11 mouse cellular contexts compared by ENCODE assay signal in the genomic region with DNA sequence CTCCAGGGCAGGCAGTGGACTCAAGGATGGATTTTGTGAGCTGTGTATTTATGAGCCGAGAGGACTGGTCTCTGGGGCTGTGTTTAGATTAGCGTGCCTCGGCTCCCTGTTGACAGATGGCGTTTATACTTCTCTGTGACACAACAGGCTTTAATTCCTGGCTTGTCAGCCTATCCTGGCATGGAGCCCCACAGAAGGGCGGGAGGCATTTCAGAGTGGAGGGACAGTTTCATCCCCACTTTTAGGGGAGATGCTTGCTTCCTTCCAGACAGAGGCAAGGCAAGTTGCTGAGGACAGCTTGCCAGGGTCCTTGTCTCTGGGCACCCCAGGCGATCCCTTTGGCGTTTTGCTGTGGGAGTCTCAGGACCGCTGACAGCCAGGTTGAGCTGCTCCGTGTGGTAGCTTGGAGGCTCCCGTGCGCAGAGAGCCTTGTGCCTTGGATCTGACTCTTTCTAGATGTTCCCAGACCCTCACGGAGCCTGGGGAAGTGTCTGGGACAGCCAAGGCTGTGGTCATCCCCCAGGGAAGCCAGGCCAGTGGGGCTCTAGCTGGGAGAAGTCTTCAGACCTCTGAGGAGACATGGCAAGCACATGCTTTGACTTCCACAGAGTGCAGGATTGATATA. TPM values are rescaled to one million over a fixed set of nuclear protein-coding genes. Genes with fewer than 3 reads are reported as not detected.
DNase-seq lines count a peak whose midpoint lies in the region; ATAC-seq and TF ChIP-seq lines count a peak whose summit lies in the region.
"Had no signal": no experiment of that assay in that cellular context is flagged by ENCODE, and none has a peak within 500 bp of the region (broad histone marks: within the 10 kb centered on the region; RNA-seq: fewer than 3 reads in every experiment).

No protein-coding gene starts in this region.

- DNase-seq in kidney, postnatal 10 days: peak; percentile 67
- no peak for DNase-seq in kidney, adult 9 months
- peak; percentile 51 to 53 for DNase-seq in cerebellum, postnatal 36 days
- peak; percentile 42 for DNase-seq in heart, postnatal 0 days (ENCODE audit: low spot score)
- DNase-seq in lung, postnatal 10 days: peak; percentile 85
- DNase-seq in natural killer cell, adult 2 months (ENCODE audit: low spot score in 2 of 2): no peak
- DNase-seq in adrenal gland, adult 8-10 months: no peak

- H3K36me3 ChIP-seq in heart, postnatal 0 days (replicated peaks; ENCODE audit: control insufficient read depth, insufficient read depth, low read length): no peaks in the 10 kb centered on the region
- no peaks in the 10 kb centered on the region for H3K36me3 ChIP-seq in kidney, embryonic 16.5 days (ENCODE audit: insufficient read depth, low read length)
- H3K36me3 ChIP-seq: heart, embryonic 13.5 days; limb, embryonic 12.5 days had no signal

- no peak overlapping the region for H3K27ac ChIP-seq in heart, postnatal 0 days (ENCODE audit: low read depth)
- no peak overlapping the region for H3K27ac ChIP-seq in kidney, embryonic 16.5 days (ENCODE audit: low read length)
- H3K27ac ChIP-seq: heart, embryonic 13.5 days; limb, embryonic 12.5 days had no signal

- WGBS in heart, postnatal 0 days: 30% methylated on average over 12 of the region's 12 CpGs
- WGBS in kidney, embryonic 16.5 days: 26% methylated on average over 12 of the region's 12 CpGs

- peaks cover 14% of the 10 kb centered on the region; the same call in 1 of the 2 replicates for H3K27me3 ChIP-seq in heart, postnatal 0 days (ENCODE audit: control insufficient read depth, insufficient read depth, low read length)
- H3K27me3 ChIP-seq in kidney, embryonic 16.5 days (ENCODE audit: insufficient read depth, low read length): no peaks in the 10 kb centered on the region
- H3K27me3 ChIP-seq: limb, embryonic 12.5 days had no signal

- no peak for TF ChIP-seq EP300 in heart, postnatal 0 days (IDR thresholded peaks at IDR 0.05; ENCODE audit: low read depth)

- TF ChIP-seq CTCF in heart, postnatal 0 days (IDR thresholded peaks at IDR 0.05; ENCODE audit: low read depth): no peak

- no peak overlapping the region for H3K4me2 ChIP-seq in heart, postnatal 0 days (ENCODE audit: low read depth, low read length)
- no peak overlapping the region for H3K4me2 ChIP-seq in kidney, embryonic 16.5 days (replicated peaks; ENCODE audit: low read depth, low read length)
- H3K4me2 ChIP-seq: heart, embryonic 13.5 days; limb, embryonic 12.5 days had no signal

- no peaks in the 10 kb centered on the region for H3K9me3 ChIP-seq in heart, postnatal 0 days (replicated peaks; ENCODE audit: control insufficient read depth, low read length)
- H3K9me3 ChIP-seq in kidney, embryonic 16.5 days (ENCODE audit: low read length): no peaks in the 10 kb centered on the region
- H3K9me3 ChIP-seq: heart, embryonic 13.5 days; limb, embryonic 12.5 days had no signal

- H3K9ac ChIP-seq in heart, postnatal 0 days (replicated peaks; ENCODE audit: low read depth, low read length): no peak overlapping the region
- H3K9ac ChIP-seq in kidney, embryonic 16.5 days (replicated peaks; ENCODE audit: low read length): no peak overlapping the region
- H3K9ac ChIP-seq: heart, embryonic 13.5 days; limb, embryonic 12.5 days had no signal

- H3K4me1 ChIP-seq in heart, postnatal 0 days (ENCODE audit: control insufficient read depth, insufficient read depth): peaks cover 25% of the 10 kb centered on the region
- H3K4me1 ChIP-seq in kidney, embryonic 16.5 days (ENCODE audit: insufficient read depth, low read length): peaks cover 12% of the 10 kb centered on the region

- no peak overlapping the region for H3K4me3 ChIP-seq in heart, postnatal 0 days (ENCODE audit: low read depth, low read length)
- no peak overlapping the region for H3K4me3 ChIP-seq in kidney, embryonic 16.5 days (ENCODE audit: low read length)
- H3K4me3 ChIP-seq: heart, embryonic 13.5 days; limb, embryonic 12.5 days; myocyte had no signal

- no peak for ATAC-seq in heart, postnatal 0 days (ENCODE audit: insufficient read depth, low read depth)
- no peak for ATAC-seq in kidney, embryonic 16.5 days (ENCODE audit: low FRiP score, low TSS enrichment)

RNA-seq across cellular contexts. Expression of gene Hmcn2, which starts 23.6 kb away (rescaled TPM):
- 0.35 and 3.1 TPM in 2 replicates for total RNA-seq in heart, postnatal 0 days (2014; rRNA removed; ENCODE audit: low replicate concordance)
- 0.67 and 0.77 TPM in 2 replicates for polyA plus RNA-seq in heart, postnatal 0 days (2015; fragmentation: Nextera tagmentation; extraction: Ambion mirVana)
- total RNA-seq in adrenal gland, adult 8-10 months (2022): 1 to 10 TPM in 3 of 4 experiments, under 1 TPM in 1; 0.84 to 2.5 (median 1.4) TPM
- polyA plus RNA-seq in kidney, embryonic 16.5 days (2015; fragmentation: Nextera tagmentation; extraction: Ambion mirVana): 0.24 and 0.34 TPM in 2 replicates
- polyA plus RNA-seq: limb, embryonic 12.5 days had no signal

Comparison
In these comparisons a context has a peak if more than half of its experiments do, and no peak if none do; other contexts are left out.
1. DNase-seq: peak in kidney, postnatal 10 days (single experiment), cerebellum, postnatal 36 days (2 of 2), heart, postnatal 0 days (single experiment) and lung, postnatal 10 days (single experiment); none in kidney, adult 9 months (single experiment), natural killer cell, adult 2 months (0 of 2) and adrenal gland, adult 8-10 months (single experiment).